Mouse (Mus musculus): ENCODE data around the gene Cdc6. TPM values are rescaled to one million over a fixed set of nuclear protein-coding genes. Genes with fewer than 3 reads are reported as not detected.

Cdc6 gene
- polyA plus RNA-seq, 1 experiment, result 0.65 TPM

DNA sequence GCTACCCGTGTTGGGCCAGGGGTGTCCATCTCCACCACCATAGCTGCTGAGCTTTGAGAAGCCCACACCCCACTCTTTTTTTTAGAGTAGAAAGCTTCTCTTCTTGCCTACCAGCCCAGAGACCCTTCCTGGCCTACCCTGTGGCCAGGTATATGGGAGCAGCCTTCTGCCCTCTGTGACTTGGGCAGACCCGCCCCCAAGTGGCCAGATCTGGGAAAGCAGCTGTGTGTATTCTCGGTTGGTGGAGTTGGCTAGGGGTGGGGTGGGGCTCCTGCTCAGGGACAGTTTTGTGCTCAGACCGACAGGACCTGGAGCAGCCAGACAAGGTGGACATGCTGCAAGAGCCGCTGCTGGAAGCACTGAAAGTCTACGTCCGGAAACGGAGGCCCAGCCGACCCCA lies 64.6 kb downstream of the Cdc6 start:
- Histone ChIP-seq H3K27ac (ENCODE audit: insufficient read depth, low read depth, low read length) (no peak overlapping the region), H3K4me3 (ENCODE audit: low read depth, low read length) (no peak overlapping the region), H3K4me1 (ENCODE audit: control insufficient read depth, insufficient read depth, insufficient read length, low read length) (peaks cover 9% of the 10 kb centered on the region; the same call in 1 of the 2 replicates), H3K27me3 (ENCODE audit: control insufficient read depth, insufficient read depth, low read length) (no peaks in the 10 kb centered on the region), H3K36me3 (ENCODE audit: control insufficient read depth, insufficient read depth, low read length) (peaks cover 68% of the 10 kb centered on the region)
- no peak for TF ChIP-seq POLR2A (IDR thresholded peaks at IDR 0.05; ENCODE audit: low read depth, low read length)
- TF ChIP-seq CTCF (IDR thresholded peaks at IDR 0.05; ENCODE audit: extremely low read depth, insufficient read length, insufficient replicate concordance, low read depth, low read length), result peak; percentile 89
- 59% methylated on average over 9 of the region's 9 CpGs for WGBS

DNA sequence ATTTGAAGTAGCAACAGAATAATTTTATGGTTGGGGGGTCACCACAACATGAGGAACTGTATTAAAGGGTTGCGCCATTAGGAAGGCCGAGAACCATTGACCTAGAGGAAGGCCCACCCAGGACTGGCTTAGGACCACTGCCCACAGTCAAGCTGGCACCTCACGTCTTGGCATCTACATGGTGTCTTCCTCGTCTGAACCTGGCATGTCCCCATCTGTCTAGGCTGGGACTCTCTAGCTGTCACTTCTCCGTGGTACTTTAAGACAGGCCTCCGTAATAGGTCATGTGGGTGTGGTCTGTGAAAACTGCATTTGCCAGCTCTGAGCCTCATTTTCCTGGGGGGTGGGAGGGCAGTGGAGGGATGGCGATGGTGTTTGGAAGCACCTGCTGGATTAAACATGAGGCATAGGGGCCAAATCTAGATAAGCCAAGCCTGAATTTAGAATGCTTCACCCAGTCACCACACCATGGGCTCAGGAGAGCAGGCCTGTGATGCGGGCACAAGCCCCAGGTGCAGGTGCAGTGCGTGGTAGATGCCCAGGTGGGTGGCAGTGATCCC lies 65.3 kb downstream of the Cdc6 start:
- Histone ChIP-seq H3K27ac (ENCODE audit: insufficient read depth, low read depth, low read length) (no peak overlapping the region), H3K36me3 (ENCODE audit: control insufficient read depth, insufficient read depth, low read length) (peaks cover 61% of the 10 kb centered on the region), H3K27me3 (ENCODE audit: control insufficient read depth, insufficient read depth, low read length) (no peaks in the 10 kb centered on the region), H3K4me1 (ENCODE audit: control insufficient read depth, insufficient read depth, insufficient read length, low read length) (peaks cover 9% of the 10 kb centered on the region; the same call in 1 of the 2 replicates), H3K4me3 (ENCODE audit: low read depth, low read length) (no peak overlapping the region)
- TF ChIP-seq CTCF (IDR thresholded peaks at IDR 0.05; ENCODE audit: extremely low read depth, insufficient read length, insufficient replicate concordance, low read depth, low read length) (no peak), POLR2A (IDR thresholded peaks at IDR 0.05; ENCODE audit: low read depth, low read length) (no peak)
- 85% methylated on average over 9 of the region's 9 CpGs for WGBS

Other genes starting within 250 kb of the Cdc6 start
- 0.25 and 0.41 TPM in 2 replicates for gene Gsdma, start 243.4 kb upstream of the Cdc6 start, polyA plus RNA-seq (2012; rRNA removed)
- 86.4 and 139 TPM in 2 replicates for gene Psmd3, start 225.2 kb upstream of the Cdc6 start, polyA plus RNA-seq (2012; rRNA removed)
- gene Csf3, start 206.5 kb upstream of the Cdc6 start, polyA plus RNA-seq (2012; rRNA removed), result 0.10 TPM in 1 of 2 replicates, not detected in the other
- 23.8 and 49.5 TPM in 2 replicates for gene Med24, start 178.4 kb upstream of the Cdc6 start, polyA plus RNA-seq (2012; rRNA removed)
- 46.5 and 128 TPM in 2 replicates for gene Thra, start 167.2 kb upstream of the Cdc6 start, polyA plus RNA-seq (2012; rRNA removed)
- 59.8 and 206 TPM in 2 replicates for gene Nr1d1, start 132.5 kb upstream of the Cdc6 start, polyA plus RNA-seq (2012; rRNA removed)
- 19.8 and 38.5 TPM in 2 replicates for gene Msl1, start 112.3 kb upstream of the Cdc6 start, polyA plus RNA-seq (2012; rRNA removed)
- gene Casc3, start 102.9 kb upstream of the Cdc6 start, polyA plus RNA-seq (2012; rRNA removed), result 11.7 and 22.0 TPM in 2 replicates
- 11.4 and 47.6 TPM in 2 replicates for gene Rapgefl1, start 71.0 kb upstream of the Cdc6 start, polyA plus RNA-seq (2012; rRNA removed)
- 11.4 and 27.3 TPM in 2 replicates for gene Wipf2, start 44.2 kb upstream of the Cdc6 start, polyA plus RNA-seq (2012; rRNA removed)
- gene Rara, start 20.0 kb downstream of the Cdc6 start, polyA plus RNA-seq (2012; rRNA removed), result 25.3 and 56.3 TPM in 2 replicates
- gene Gjd3, start 75.2 kb downstream of the Cdc6 start, polyA plus RNA-seq (2012; rRNA removed), result 3.6 and 5.8 TPM in 2 replicates
- gene Top2a, start 116.4 kb downstream of the Cdc6 start, polyA plus RNA-seq (2012; rRNA removed), result 1.7 and 5.8 TPM in 2 replicates
- gene Igfbp4, start 133.4 kb downstream of the Cdc6 start, polyA plus RNA-seq (2012; rRNA removed), result 71.6 and 78.1 TPM in 2 replicates
- gene Tns4, start 181.5 kb downstream of the Cdc6 start, polyA plus RNA-seq (2012; rRNA removed), result 4.8 and 47.8 TPM in 2 replicates
- gene Ccr7, start 247.3 kb downstream of the Cdc6 start, polyA plus RNA-seq (2012; rRNA removed), result 2.5 and 4.1 TPM in 2 replicates

Measured in small intestine, adult 2 months (tissue).